Mouse (Mus musculus) right cerebral cortex, postnatal 4 days (tissue): Measurements from ENCODE around the gene Dppa3.
"Not testable (repeated sequence)": the region's sequence is repeated elsewhere in the genome, so short reads cannot be mapped to it uniquely, and the experiment has no call there.

Experiments used
- DNase-seq: peaks from one replicate; pipeline ENCODE4 v3.0.0-alpha.2; 2022

Dppa3 gene

GRCm38 (mm10) chr6:122614047-122614446, 12.2 kb upstream of the Dppa3 start:
- peak; percentile 31 for DNase-seq

- no peak for DNase-seq
Observed at GRCm38 (mm10) chr6:122616022-122616421, 10.2 kb upstream of the Dppa3 start.

GRCm38 (mm10) chr6:122621066-122621465, 5.1 kb upstream of the Dppa3 start:
- no peak for DNase-seq

DNA sequence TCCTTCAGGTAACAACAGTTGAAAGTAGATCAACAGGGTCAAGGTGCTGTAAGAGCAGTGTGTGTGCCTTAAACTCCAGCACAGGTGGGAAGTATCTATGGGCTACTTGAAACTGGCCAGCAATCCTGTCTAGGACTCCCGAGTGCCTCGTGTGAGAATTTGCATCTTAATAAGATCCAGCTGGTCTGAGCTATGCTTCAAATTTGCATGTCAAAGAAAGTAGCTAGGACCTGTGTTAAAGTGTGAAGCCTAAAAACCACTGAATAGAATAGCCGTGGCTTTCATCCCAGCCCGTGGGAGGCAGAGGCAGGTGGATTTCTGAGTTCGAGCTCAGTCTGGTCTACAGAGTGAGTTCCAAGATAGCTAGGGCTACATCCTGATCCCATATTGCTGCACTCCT, 1.7 kb upstream of the Dppa3 start:
- no peak for DNase-seq

DNA sequence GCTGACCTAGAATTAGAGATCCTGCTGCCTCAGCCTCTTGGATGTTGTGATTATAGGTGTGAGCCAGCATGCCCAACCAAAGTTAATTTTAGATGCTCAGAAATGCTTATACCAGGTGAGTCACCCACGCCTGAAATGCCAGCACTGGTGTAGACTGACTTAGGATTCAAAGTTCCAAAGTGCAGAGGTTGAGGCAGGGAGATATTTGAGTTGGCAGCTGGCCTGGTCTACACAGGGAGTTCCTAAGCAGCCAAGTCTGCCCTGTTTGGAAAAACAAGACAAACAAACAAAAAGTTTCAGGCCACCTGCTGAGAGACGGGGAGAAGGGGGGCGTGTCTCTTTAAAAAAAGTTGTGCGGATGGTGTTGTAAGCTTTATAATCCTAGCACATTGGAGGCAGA, 1.1 kb upstream of the Dppa3 start:
- DNase-seq: no peak

- DNase-seq: no peak
Observed at GRCm38 (mm10) chr6:122627469-122628108, 1.4 kb downstream of the Dppa3 start.

DNA sequence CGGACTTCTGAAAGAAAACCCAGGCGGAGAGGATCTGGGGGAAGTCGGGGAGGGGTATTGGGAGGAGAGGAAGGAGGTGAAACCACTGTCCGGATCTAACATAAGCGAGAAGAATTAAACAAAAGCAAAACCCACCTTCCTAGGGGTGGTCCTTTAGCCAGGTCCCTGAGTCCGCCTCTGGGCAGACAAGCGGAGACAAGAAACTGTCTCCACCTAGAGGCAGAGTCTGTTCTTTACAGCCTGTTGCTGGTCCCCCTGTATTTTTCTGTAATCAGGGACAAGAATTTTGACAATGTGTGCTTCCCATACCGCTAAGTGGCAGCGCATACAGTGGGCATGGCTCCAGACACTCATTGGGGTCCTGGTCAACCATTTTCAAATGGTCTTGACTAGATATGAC, 7.2 kb downstream of the Dppa3 start:
- DNase-seq: no peak

- no peak for DNase-seq
Observed at GRCm38 (mm10) chr6:122635315-122635714, 9.1 kb downstream of the Dppa3 start.

DNA sequence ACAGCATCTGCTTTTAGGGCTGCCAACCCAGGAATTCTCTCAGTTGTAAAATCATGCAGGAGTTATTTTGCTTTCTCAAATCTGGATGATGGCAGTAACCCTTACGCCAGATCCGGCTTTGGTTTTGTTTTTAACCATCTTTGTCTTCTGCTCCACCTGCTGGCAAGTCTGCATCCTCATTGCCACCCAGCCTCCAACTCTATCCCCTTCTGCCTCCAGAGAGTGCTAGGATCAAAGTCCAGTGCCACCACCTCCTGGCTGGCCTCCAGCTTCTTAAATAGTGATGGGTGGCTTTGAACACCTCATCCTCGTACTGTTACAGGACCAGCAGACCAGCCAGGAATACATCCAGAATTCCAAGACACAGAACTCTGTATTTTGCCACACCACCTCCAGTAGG, 10.5 kb downstream of the Dppa3 start:
- DNase-seq: no peak

- not testable (repeated sequence) for DNase-seq
Observed at GRCm38 (mm10) chr6:122637566-122637965, 11.4 kb downstream of the Dppa3 start.

DNA sequence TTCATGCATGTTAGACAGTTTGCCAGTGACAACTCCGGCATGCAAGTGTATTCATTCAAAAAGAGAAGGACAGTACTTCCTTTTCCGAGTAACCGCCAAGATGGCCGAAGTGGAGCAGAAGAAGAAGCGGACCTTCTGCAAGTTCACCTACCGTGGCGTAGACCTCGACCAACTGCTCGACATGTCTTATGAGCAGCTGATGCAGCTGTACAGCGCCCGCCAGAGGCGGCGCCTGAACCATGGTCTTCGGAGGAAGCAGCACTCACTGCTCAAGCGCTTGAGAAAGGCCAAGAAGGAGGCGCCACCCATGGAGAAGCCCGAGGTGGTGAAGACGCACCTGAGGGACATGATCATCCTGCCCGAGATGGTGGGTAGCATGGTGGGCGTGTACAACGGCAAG, 18.0 kb downstream of the Dppa3 start:
- not testable (repeated sequence) for DNase-seq

DNA sequence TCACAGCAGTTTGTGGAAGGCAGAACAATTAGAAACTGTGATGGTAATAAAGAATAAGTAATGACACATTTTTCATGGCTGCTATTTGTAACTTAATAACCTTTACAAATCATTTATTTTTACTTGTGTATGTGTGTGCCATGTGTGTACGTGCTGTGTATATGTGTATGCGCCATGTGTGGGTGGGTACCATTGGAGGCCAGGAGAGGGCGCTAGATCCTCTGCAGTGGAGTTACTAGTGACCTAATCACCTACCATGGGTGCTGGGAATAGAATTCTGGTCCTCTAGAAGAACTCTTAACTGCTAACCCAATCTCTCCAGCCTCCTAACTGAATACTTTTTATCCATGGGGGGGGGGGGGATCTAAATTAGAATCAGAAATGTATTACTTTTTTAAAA, 23.7 kb downstream of the Dppa3 start:
- DNase-seq: no peak

- DNase-seq: no peak
Observed at GRCm38 (mm10) chr6:122650398-122650980, 24.3 kb downstream of the Dppa3 start.

DNA sequence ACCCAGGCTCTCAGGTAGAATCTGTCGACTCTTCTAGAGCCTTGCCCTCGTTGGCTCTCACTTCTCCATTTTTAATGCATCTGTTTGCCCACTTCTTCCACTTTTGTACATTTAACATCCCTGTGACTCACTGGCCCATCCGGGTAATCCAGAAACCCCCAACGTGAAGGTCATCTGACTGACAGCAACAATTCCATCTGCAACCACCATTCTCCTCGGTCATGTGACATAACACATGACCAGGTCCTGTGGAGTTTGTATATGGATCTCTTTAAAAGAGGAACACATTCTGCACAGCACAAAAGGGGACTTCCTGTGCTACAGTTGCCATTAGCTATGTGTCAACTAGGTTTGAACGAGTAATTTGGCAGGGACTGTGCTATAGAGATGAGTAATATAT, 28.1 kb downstream of the Dppa3 start:
- no peak for DNase-seq

DNA sequence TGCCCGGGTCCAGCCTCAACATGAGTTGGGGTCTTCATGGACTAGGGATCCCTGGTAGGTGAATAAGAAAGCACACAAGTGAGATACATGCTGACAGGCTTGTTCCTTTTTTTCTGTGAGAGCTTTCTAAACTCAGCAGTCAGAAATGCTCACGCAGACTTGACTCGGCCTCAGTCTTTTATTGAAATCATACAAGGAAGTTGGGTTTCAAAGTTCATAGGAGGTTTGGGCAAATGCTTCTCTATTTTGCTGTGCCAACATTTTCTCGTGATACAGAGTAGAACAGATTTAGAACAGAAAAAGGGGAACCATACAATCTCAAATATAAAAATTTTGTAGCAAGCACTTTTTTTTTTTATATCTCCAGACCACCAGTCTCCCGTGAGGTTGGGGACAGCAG, 31.4 kb downstream of the Dppa3 start:
- no peak for DNase-seq

DNA sequence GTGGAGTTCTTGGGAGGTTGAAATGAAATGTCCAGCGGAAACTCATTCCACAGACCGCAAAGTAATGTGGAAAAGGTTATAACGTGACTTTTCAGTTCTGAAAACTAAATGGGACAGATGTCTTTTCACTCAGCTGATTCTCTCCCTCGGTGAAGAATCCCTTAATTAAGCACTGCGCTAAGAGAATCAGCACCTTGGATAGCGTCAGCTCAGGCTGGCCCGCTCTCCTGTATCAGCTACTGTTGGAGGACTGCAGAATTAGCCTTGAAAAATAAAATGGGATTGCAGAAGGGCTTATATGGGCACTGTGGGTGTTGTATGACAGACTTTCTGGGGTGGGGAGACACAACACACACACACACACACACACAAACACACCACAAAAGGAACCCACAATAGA, 33.4 kb downstream of the Dppa3 start:
- no peak for DNase-seq

- DNase-seq: peak; percentile 44
Observed at GRCm38 (mm10) chr6:122660601-122661379, 34.6 kb downstream of the Dppa3 start.

DNA sequence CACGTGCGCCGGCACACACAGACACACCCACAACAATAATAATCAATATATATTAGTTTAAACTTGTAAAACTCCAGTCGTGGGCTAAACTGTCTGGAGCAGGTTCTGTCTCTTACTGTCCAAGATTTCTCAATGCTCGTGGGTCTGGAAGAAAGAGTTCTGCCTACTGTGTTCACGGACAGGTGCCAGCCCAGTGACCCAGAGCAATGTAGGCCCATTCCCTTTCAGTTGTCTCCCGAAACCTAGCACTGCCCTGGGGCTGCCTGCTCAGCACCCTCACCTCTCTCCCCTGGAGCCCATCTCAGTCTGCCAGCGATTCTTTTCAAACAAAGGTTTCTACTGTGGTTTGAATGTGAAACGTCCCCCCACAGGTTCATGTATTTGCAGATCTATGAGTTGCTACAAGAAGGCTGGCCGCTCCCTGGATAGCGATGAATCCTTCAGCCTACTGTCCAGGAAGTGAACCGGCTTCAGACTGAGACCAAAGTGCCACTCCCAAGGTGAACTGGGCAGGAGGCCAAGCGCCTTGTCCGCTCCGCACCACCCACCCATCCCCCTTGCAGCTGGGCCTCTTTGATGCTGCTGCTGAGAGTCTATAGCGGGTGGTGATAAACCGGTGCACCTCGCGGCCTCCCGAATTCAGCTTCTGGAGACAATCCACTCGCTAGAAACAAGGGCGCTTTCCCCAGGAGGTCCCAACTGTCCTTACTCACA, 36.5 kb downstream of the Dppa3 start:
- DNase-seq: no peak

DNA sequence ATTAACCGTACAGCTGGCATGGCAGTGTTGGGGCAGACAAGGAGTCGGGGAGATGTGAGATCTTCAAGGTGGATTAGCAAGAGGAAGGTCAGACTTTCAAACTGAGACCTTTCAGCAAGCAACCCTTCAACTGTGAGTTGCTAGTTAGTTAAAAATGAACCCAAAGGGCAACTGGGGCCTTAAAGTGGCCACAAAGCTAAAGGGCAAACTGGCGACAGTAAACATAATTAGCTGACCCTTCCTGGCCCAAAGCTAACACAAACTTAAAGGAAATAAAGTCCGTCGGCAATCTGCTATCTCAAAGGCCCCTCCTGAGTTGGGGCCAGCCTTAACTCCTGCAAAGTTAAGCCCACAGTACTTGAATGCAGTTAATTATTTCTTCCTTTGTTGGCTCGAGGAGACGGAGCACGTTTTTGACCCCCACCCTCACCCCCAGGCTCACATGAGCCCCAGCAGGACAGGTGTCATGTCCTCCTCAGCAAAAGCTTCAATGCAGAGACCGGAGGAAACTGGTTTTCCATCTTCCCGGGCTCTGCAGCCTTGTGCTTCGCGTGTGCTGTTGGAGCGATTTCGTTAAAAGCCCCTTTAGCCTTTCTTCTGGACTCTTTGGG, 37.5 kb downstream of the Dppa3 start:
- no peak for DNase-seq

DNA sequence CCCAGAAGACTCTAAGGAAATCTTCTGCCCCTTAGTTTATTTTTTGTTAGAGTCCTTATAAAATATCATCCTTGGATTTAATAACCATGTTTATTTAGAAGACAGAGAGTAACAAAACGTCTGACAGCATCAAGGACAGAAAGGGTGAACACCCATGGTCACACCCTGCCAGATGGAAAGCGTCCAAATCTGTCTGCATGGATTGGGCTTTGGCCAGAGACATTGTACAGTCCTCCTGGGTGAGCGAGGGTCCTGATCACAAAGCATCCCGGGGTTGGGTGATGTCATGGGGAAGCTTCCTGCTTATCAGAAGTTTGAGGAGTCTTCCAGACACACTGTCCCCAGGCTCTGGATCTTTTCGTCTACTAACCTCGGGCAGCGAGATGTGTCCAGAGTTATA, 39.7 kb downstream of the Dppa3 start:
- DNase-seq: no peak

DNA sequence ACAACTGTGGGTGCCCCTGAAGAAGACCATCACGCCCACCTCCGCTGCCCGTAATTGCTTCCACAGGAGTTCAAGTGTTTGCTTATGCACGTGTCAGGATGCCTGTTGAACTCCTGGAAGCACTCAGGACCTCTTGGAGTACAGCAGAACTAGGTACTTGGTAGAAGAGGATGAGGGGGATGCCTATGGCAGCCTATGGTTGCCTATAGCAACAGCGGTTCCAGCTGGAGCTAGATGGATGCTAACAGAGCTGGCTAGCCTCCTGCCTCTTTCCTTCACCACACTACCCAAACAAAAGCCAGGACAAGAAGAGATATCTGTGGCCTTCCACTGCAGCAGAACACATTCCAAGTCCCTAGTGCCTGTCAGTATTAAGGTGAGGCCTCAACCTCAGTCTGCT, 41.5 kb downstream of the Dppa3 start:
- no peak for DNase-seq

DNA sequence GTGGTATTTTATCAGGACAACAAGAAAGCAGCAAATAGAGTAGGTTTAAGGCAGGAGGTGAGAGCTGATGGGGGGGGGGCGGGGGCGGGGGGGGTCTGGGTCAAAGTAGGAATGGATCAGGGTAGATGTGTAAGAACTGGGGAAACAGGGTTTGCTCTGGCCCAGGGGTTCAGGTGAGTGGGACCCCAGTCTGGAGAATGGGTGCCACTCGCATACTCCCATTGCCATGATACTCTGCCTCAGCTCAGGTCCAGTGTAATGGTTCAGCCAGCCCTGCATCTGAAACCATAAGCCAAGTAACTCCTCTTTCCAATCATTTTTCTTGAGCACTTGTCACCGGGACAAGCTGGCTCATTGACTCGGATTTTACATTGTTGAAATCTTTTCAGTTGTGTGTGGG, 42.6 kb downstream of the Dppa3 start:
- no peak for DNase-seq
